Mouse (Mus musculus) lung, postnatal 36 days (tissue): Measurements from ENCODE around the gene Ang5.
"Not testable (repeated sequence)": the region's sequence is repeated elsewhere in the genome, so short reads cannot be mapped to it uniquely, and the experiment has no call there.

ENCODE experiments used
- DNase-seq: peaks from one replicate; pipeline ENCODE4 v3.0.0; 2022; ENCODE audit warnings: mixed read lengths

Ang5 gene

GRCm38 (mm10) chr14:43956769-43957168 lies at the start of gene Ang5:
Ang5 (plus strand) TSS chr14:43957069.
- DNase-seq, result not testable (repeated sequence)

- DNase-seq, result peak; percentile 34
These were observed 38.7 kb upstream of the Ang5 start for GRCm38 (mm10) chr14:43918214-43918613.

- not testable (repeated sequence) for DNase-seq
These were observed 33.4 kb upstream of the Ang5 start, which contains the start of gene Ear10 for GRCm38 (mm10) chr14:43923459-43923858. Ear10 (minus strand) TSS chr14:43923559.

- DNase-seq, result peak; percentile 80
These were observed 32.0 kb upstream of the Ang5 start, which contains the start of gene Gm8113 for GRCm38 (mm10) chr14:43924688-43925403. Gm8113 (plus strand) TSS chr14:43925390.

GRCm38 (mm10) chr14:43925404-43925950 lies 31.4 kb upstream of the Ang5 start:
- not testable (repeated sequence) for DNase-seq

GRCm38 (mm10) chr14:43932991-43933390 lies 23.9 kb upstream of the Ang5 start:
- DNase-seq, result peak; percentile 55

GRCm38 (mm10) chr14:43933399-43933798 lies 23.5 kb upstream of the Ang5 start:
- not testable (repeated sequence) for DNase-seq

- DNase-seq, result not testable (repeated sequence)
These were observed 3.5 kb upstream of the Ang5 start for GRCm38 (mm10) chr14:43953382-43953781.

GRCm38 (mm10) chr14:43955074-43955473 lies 1.8 kb upstream of the Ang5 start:
- not testable (repeated sequence) for DNase-seq

- DNase-seq, result no peak
These were observed 26.6 kb downstream of the Ang5 start for GRCm38 (mm10) chr14:43983454-43983853.

- peak; percentile 64 for DNase-seq
These were observed 27.0 kb downstream of the Ang5 start for GRCm38 (mm10) chr14:43983897-43984296.

- no peak for DNase-seq
These were observed 29.3 kb downstream of the Ang5 start for GRCm38 (mm10) chr14:43986147-43986546.

GRCm38 (mm10) chr14:43987404-43987803 lies 30.5 kb downstream of the Ang5 start:
- peak; percentile 84 for DNase-seq

GRCm38 (mm10) chr14:43998455-43999000 lies 41.7 kb downstream of the Ang5 start:
- DNase-seq, result peak; percentile 22

GRCm38 (mm10) chr14:44001600-44001999 lies 44.7 kb downstream of the Ang5 start:
- DNase-seq, result no peak

- no peak for DNase-seq
These were observed 45.3 kb downstream of the Ang5 start, which contains the start of gene Ang6 for GRCm38 (mm10) chr14:44002169-44002568. Ang6 (minus strand) TSS chr14:44002269.

- DNase-seq, result not testable (repeated sequence)
These were observed 51.2 kb downstream of the Ang5 start for GRCm38 (mm10) chr14:44008021-44008420.

GRCm38 (mm10) chr14:44009686-44010085 lies 52.8 kb downstream of the Ang5 start:
- DNase-seq, result not testable (repeated sequence)
